Mouse (Mus musculus): Measurements from ENCODE around the gene Egln3. TPM values are rescaled to one million over a fixed set of nuclear protein-coding genes. Genes with fewer than 3 reads are reported as not detected.

Egln3 gene
- 3.2 and 3.4 TPM in 2 replicates for polyA plus RNA-seq (2016; fragmentation: Nextera tagmentation; extraction: Ambion mirVana)

- WGBS, result under 1% methylated on average over 25 of the region's 25 CpGs
Observed at GRCm38 (mm10) chr12:54203656-54204045, at the start of gene Egln3. Egln3 (minus strand) TSS chr12:54203860.

GRCm38 (mm10) chr12:54253449-54253848 is 49.8 kb upstream of the Egln3 start:
- Histone ChIP-seq H3K4me1 (peaks cover 5% of the 10 kb centered on the region), H3K4me3 (no peak overlapping the region), H3K36me3 (replicated peaks) (no peaks in the 10 kb centered on the region), H3K9me3 (no peaks in the 10 kb centered on the region), H3K27ac (no peak overlapping the region), H3K27me3 (ENCODE audit: poor library complexity, severe bottlenecking) (no peaks in the 10 kb centered on the region)
- 94% methylated on average over 4 of the region's 4 CpGs for WGBS
- no peak for DNase-seq (ENCODE audit: extremely low spot score, low spot score)

More at GRCm38 (mm10) chr12:54203656-54204045, at the start of gene Egln3:
- 0 out of 2 replicates have a peak, but pooled peaks cover 2% of the 10 kb centered on the region for H3K9me3 ChIP-seq
- H3K36me3 ChIP-seq (replicated peaks), result no peaks in the 10 kb centered on the region
- H3K4me1 ChIP-seq, result peaks cover 46% of the 10 kb centered on the region
- peak within 1 kb of the TSS; percentile 77 for H3K4me3 ChIP-seq
- H3K27me3 ChIP-seq (ENCODE audit: poor library complexity, severe bottlenecking), result peaks cover 43% of the 10 kb centered on the region
- DNase-seq (ENCODE audit: extremely low spot score, low spot score), result peak; percentile 82
- peak within 1 kb of the TSS; percentile 86 for H3K27ac ChIP-seq

GRCm38 (mm10) chr12:54251942-54252400 is 48.3 kb upstream of the Egln3 start:
- H3K4me1 ChIP-seq, result no peaks in the 10 kb centered on the region
- H3K27me3 ChIP-seq (ENCODE audit: poor library complexity, severe bottlenecking), result no peaks in the 10 kb centered on the region
- no peaks in the 10 kb centered on the region for H3K36me3 ChIP-seq (replicated peaks)
- no peak overlapping the region for H3K4me3 ChIP-seq
- DNase-seq (ENCODE audit: extremely low spot score, low spot score), result no peak
- 87% methylated on average over 9 of the region's 9 CpGs for WGBS
- no peaks in the 10 kb centered on the region for H3K9me3 ChIP-seq
- H3K27ac ChIP-seq, result no peak overlapping the region

GRCm38 (mm10) chr12:54247835-54248234 is 44.2 kb upstream of the Egln3 start:
- Histone ChIP-seq H3K27ac (no peak overlapping the region), H3K36me3 (replicated peaks) (no peaks in the 10 kb centered on the region), H3K4me1 (no peaks in the 10 kb centered on the region), H3K4me3 (no peak overlapping the region), H3K9me3 (no peaks in the 10 kb centered on the region), H3K27me3 (ENCODE audit: poor library complexity, severe bottlenecking) (no peaks in the 10 kb centered on the region)
- 89% methylated on average over 7 of the region's 7 CpGs for WGBS
- DNase-seq (ENCODE audit: extremely low spot score, low spot score), result no peak

GRCm38 (mm10) chr12:54243158-54243557 is 39.5 kb upstream of the Egln3 start:
- H3K27ac ChIP-seq, result no peak overlapping the region
- H3K36me3 ChIP-seq (replicated peaks), result no peaks in the 10 kb centered on the region
- no peaks in the 10 kb centered on the region for H3K27me3 ChIP-seq (ENCODE audit: poor library complexity, severe bottlenecking)
- H3K4me3 ChIP-seq, result no peak overlapping the region
- no peaks in the 10 kb centered on the region for H3K9me3 ChIP-seq
- WGBS, result 89% methylated on average over 5 of the region's 5 CpGs
- H3K4me1 ChIP-seq, result no peaks in the 10 kb centered on the region
- no peak for DNase-seq (ENCODE audit: extremely low spot score, low spot score)

- 86% methylated on average over 6 of the region's 6 CpGs for WGBS
- Histone ChIP-seq H3K9me3 (no peaks in the 10 kb centered on the region), H3K27ac (no peak overlapping the region), H3K27me3 (ENCODE audit: poor library complexity, severe bottlenecking) (no peaks in the 10 kb centered on the region), H3K4me3 (no peak overlapping the region), H3K36me3 (replicated peaks) (no peaks in the 10 kb centered on the region), H3K4me1 (no peaks in the 10 kb centered on the region)
- DNase-seq (ENCODE audit: extremely low spot score, low spot score), result no peak
Observed at GRCm38 (mm10) chr12:54241976-54242375, 38.3 kb upstream of the Egln3 start.

GRCm38 (mm10) chr12:54233794-54234193 is 30.1 kb upstream of the Egln3 start:
- Histone ChIP-seq H3K4me1 (peaks cover 19% of the 10 kb centered on the region), H3K27me3 (ENCODE audit: poor library complexity, severe bottlenecking) (no peaks in the 10 kb centered on the region), H3K27ac (peak overlapping the region; percentile 56; the same call in 1 of the 2 replicates), H3K4me3 (no peak overlapping the region), H3K36me3 (replicated peaks) (no peaks in the 10 kb centered on the region), H3K9me3 (peaks cover 11% of the 10 kb centered on the region)
- DNase-seq (ENCODE audit: extremely low spot score, low spot score), result no peak
- WGBS, result 89% methylated on average over 6 of the region's 6 CpGs

- Histone ChIP-seq H3K4me3 (no peak overlapping the region), H3K36me3 (replicated peaks) (no peaks in the 10 kb centered on the region), H3K4me1 (peaks cover 19% of the 10 kb centered on the region), H3K27ac (peak overlapping the region; percentile 15), H3K27me3 (ENCODE audit: poor library complexity, severe bottlenecking) (no peaks in the 10 kb centered on the region), H3K9me3 (peaks cover 11% of the 10 kb centered on the region)
- DNase-seq (ENCODE audit: extremely low spot score, low spot score), result peak; percentile 16
- 55% methylated on average over 7 of the region's 7 CpGs for WGBS
Observed at GRCm38 (mm10) chr12:54232996-54233603, 29.4 kb upstream of the Egln3 start.

- Histone ChIP-seq H3K27ac (peak overlapping the region; percentile 15), H3K4me1 (peaks cover 19% of the 10 kb centered on the region), H3K4me3 (no peak overlapping the region), H3K36me3 (replicated peaks) (no peaks in the 10 kb centered on the region), H3K27me3 (ENCODE audit: poor library complexity, severe bottlenecking) (no peaks in the 10 kb centered on the region), H3K9me3 (peaks cover 11% of the 10 kb centered on the region)
- no peak for DNase-seq (ENCODE audit: extremely low spot score, low spot score)
- WGBS, result 30% methylated on average over 5 of the region's 5 CpGs
Observed at GRCm38 (mm10) chr12:54232456-54232855, 28.8 kb upstream of the Egln3 start.

GRCm38 (mm10) chr12:54227551-54227950 is 23.9 kb upstream of the Egln3 start:
- Histone ChIP-seq H3K4me1 (peaks cover 17% of the 10 kb centered on the region), H3K36me3 (replicated peaks) (no peaks in the 10 kb centered on the region), H3K4me3 (no peak overlapping the region), H3K9me3 (no peaks in the 10 kb centered on the region), H3K27ac (no peak overlapping the region), H3K27me3 (ENCODE audit: poor library complexity, severe bottlenecking) (no peaks in the 10 kb centered on the region)
- 81% methylated on average over 8 of the region's 8 CpGs for WGBS
- DNase-seq (ENCODE audit: extremely low spot score, low spot score), result no peak

GRCm38 (mm10) chr12:54226341-54226740 is 22.7 kb upstream of the Egln3 start:
- no peak overlapping the region for H3K4me3 ChIP-seq
- H3K27me3 ChIP-seq (ENCODE audit: poor library complexity, severe bottlenecking), result no peaks in the 10 kb centered on the region
- 48% methylated on average over 2 of the region's 2 CpGs for WGBS
- no peaks in the 10 kb centered on the region for H3K9me3 ChIP-seq
- no peak for DNase-seq (ENCODE audit: extremely low spot score, low spot score)
- H3K4me1 ChIP-seq, result peaks cover 11% of the 10 kb centered on the region
- H3K27ac ChIP-seq, result no peak overlapping the region
- H3K36me3 ChIP-seq (replicated peaks), result no peaks in the 10 kb centered on the region

GRCm38 (mm10) chr12:54225610-54226009 is 21.9 kb upstream of the Egln3 start:
- peaks cover 11% of the 10 kb centered on the region for H3K4me1 ChIP-seq
- 82% methylated on average over 4 of the region's 4 CpGs for WGBS
- no peak overlapping the region for H3K27ac ChIP-seq

GRCm38 (mm10) chr12:54225090-54225489 is 21.4 kb upstream of the Egln3 start:
- H3K27me3 ChIP-seq (ENCODE audit: poor library complexity, severe bottlenecking), result no peaks in the 10 kb centered on the region
- 74% methylated on average over 3 of the region's 3 CpGs for whole genome bisulfite sequencing
- H3K4me1 ChIP-seq, result peaks cover 11% of the 10 kb centered on the region
- no peak for DNase-seq (ENCODE audit: extremely low spot score, low spot score)
- H3K27ac ChIP-seq, result no peak overlapping the region
- H3K9me3 ChIP-seq, result no peaks in the 10 kb centered on the region
- H3K36me3 ChIP-seq (replicated peaks), result no peaks in the 10 kb centered on the region
- H3K4me3 ChIP-seq, result no peak overlapping the region

More at GRCm38 (mm10) chr12:54225610-54226009, 21.9 kb upstream of the Egln3 start:
- Histone ChIP-seq H3K4me3 (no peak overlapping the region), H3K27me3 (ENCODE audit: poor library complexity, severe bottlenecking) (no peaks in the 10 kb centered on the region), H3K36me3 (replicated peaks) (no peaks in the 10 kb centered on the region), H3K9me3 (no peaks in the 10 kb centered on the region)
- no peak for DNase-seq (ENCODE audit: extremely low spot score, low spot score)

All from forebrain, embryonic 10.5 days (tissue).